Mouse (Mus musculus) megakaryocyte, embryonic 14.5 days (primary cell): Measurements from ENCODE around the gene Relch.

Experiments
- FLI1 ChIP-seq: IDR thresholded peaks from 2 replicates; pipeline ENCODE4 v1.6.1; 2012; ENCODE audit warnings: low read length, inconsistent platforms, mixed read lengths
- GATA1 ChIP-seq: IDR thresholded peaks from 3 replicates; pipeline ENCODE4 v1.6.1; 2012; ENCODE audit warnings: mixed read lengths, low read length, inconsistent platforms, borderline replicate concordance

DNA sequence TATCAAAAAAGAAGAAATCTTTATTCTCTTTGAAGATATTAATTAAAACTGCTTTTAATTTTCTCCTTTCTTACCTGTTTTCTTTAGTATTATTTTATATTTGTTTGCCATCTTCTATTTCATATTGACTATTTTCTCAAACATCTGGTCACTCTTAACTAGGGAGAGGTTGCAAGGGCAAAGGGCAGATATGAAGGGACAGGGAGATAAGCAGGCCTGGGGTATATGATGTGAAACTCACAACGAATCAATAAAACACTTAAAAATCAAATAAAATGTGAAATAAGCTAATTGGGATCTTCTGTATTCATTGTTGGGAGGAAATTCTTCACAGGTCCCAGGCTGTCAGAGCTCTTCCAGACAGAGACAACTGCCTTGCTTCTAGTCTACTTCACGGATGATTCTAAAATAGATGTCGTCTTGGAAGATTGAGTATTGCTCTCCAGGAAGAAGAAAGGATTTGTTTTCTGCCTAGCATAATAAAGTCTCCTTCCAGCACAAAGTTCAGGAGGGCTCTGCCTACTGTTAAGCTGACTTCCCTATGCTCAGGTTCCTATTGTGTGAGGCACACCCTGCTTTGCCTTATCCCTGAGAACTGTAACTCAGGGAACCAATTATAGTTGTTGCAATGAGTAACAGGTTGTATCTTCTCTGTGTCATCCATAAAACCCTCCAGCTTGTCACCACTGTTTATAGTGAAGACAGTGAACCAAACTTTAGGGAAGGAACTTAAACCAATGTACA is 95.9 kb downstream of the Relch start:
- TF ChIP-seq GATA1 (no peak), FLI1 (no peak)
